Mouse (Mus musculus) cortical plate, adult 2 months (tissue): Measurements from ENCODE around the gene Atpaf2. TPM values are rescaled to one million over a fixed set of nuclear protein-coding genes. Genes with fewer than 3 reads are reported as not detected.

Source experiments
- H3K27ac ChIP-seq: fragments of 200-500 bp; 2 replicates; pipeline ENCODE4 v1.5.1; 2012; ENCODE audit warnings: low read length, control low read depth, inconsistent platforms; ENCODE audit not compliant: insufficient read depth
- H3K4me1 ChIP-seq: fragments of 200-500 bp; 2 replicates; pipeline ENCODE4 v1.6.1; 2011; ENCODE audit warnings: low read length; ENCODE audit not compliant: control insufficient read depth, insufficient read depth
- H3K4me3 ChIP-seq: fragments of 200-500 bp; 2 replicates; pipeline ENCODE4 v1.5.1; 2011; ENCODE audit warnings: mild to moderate bottlenecking, low read length, control low read depth; ENCODE audit not compliant: insufficient read depth
- CTCF ChIP-seq: fragments of 200-500 bp; IDR thresholded peaks from 2 replicates; pipeline ENCODE4 v1.5.1; 2011; ENCODE audit warnings: mild to moderate bottlenecking, control low read depth, low read length; ENCODE audit not compliant: insufficient read depth; ENCODE audit errors: extremely low read depth
- POLR2A ChIP-seq: fragments of 200-500 bp; IDR thresholded peaks from 2 replicates; pipeline ENCODE4 v1.6.1; 2011; ENCODE audit warnings: mild to moderate bottlenecking, low read length, control low read depth; ENCODE audit not compliant: insufficient read depth; ENCODE audit errors: extremely low read depth
- polyA plus RNA-seq: library from polyadenylated mRNA; depleted of rRNA; stranded (reverse); fragments of >200 nt; gene quantifications from 2 replicates; pipeline ENCODE4 v1.2.3, GENCODE M21; 2012

Gene Atpaf2
- polyA plus RNA-seq, 1 experiment = 29.8 TPM

GRCm38 (mm10) chr11:60370431-60370830 lies 47.8 kb downstream of the Atpaf2 start:
- TF ChIP-seq POLR2A (no peak), CTCF (no peak)
- Histone ChIP-seq H3K4me1 (no peaks in the 10 kb centered on the region), H3K27ac (no peak overlapping the region), H3K4me3 (no peak overlapping the region)

- Histone ChIP-seq H3K27ac (no peak overlapping the region), H3K4me1 (no peaks in the 10 kb centered on the region), H3K4me3 (no peak overlapping the region)
- TF ChIP-seq CTCF (no peak), POLR2A (no peak)
These were observed 48.8 kb downstream of the Atpaf2 start for GRCm38 (mm10) chr11:60369448-60369847.

- H3K4me3 ChIP-seq = no peak overlapping the region
- TF ChIP-seq CTCF = no peak
- TF ChIP-seq POLR2A = no peak
- no peak overlapping the region for H3K27ac ChIP-seq
- no peaks in the 10 kb centered on the region for H3K4me1 ChIP-seq
These were observed 49.3 kb downstream of the Atpaf2 start for GRCm38 (mm10) chr11:60368909-60369308.

- Histone ChIP-seq H3K4me3 (no peak overlapping the region), H3K27ac (no peak overlapping the region), H3K4me1 (no peaks in the 10 kb centered on the region)
- TF ChIP-seq POLR2A (no peak), CTCF (no peak)
These were observed 51.0 kb downstream of the Atpaf2 start for GRCm38 (mm10) chr11:60367256-60367655.

- no peak overlapping the region for H3K4me3 ChIP-seq
- H3K27ac ChIP-seq = no peak overlapping the region
- no peaks in the 10 kb centered on the region for H3K4me1 ChIP-seq
- TF ChIP-seq CTCF = no peak
- no peak for TF ChIP-seq POLR2A
These were observed 51.8 kb downstream of the Atpaf2 start for GRCm38 (mm10) chr11:60366239-60367019.

GRCm38 (mm10) chr11:60360631-60361201 lies 57.5 kb downstream of the Atpaf2 start:
- Histone ChIP-seq H3K27ac (peak overlapping the region; percentile 10; the same call in 1 of the 2 replicates), H3K4me3 (no peak overlapping the region), H3K4me1 (no peaks in the 10 kb centered on the region)
- TF ChIP-seq CTCF (no peak), POLR2A (no peak)

- TF ChIP-seq CTCF (no peak), POLR2A (no peak)
These were observed 58.3 kb downstream of the Atpaf2 start for GRCm38 (mm10) chr11:60359936-60360335.

GRCm38 (mm10) chr11:60359138-60359537 lies 59.1 kb downstream of the Atpaf2 start:
- TF ChIP-seq POLR2A (no peak), CTCF (no peak)
- Histone ChIP-seq H3K4me1 (no peaks in the 10 kb centered on the region), H3K4me3 (no peak overlapping the region), H3K27ac (no peak overlapping the region)

More at GRCm38 (mm10) chr11:60359936-60360335, 58.3 kb downstream of the Atpaf2 start:
- Histone ChIP-seq H3K4me1 (no peaks in the 10 kb centered on the region), H3K27ac (peak overlapping the region; percentile 78; the same call in 1 of the 2 replicates), H3K4me3 (no peak overlapping the region)

- TF ChIP-seq CTCF (no peak), POLR2A (no peak)
- no peaks in the 10 kb centered on the region for H3K4me1 ChIP-seq
- no peak overlapping the region for H3K4me3 ChIP-seq
- no peak overlapping the region for H3K27ac ChIP-seq
These were observed 59.7 kb downstream of the Atpaf2 start for GRCm38 (mm10) chr11:60358548-60358947.

GRCm38 (mm10) chr11:60357116-60357515 lies 61.1 kb downstream of the Atpaf2 start:
- no peak for TF ChIP-seq POLR2A
- no peak for TF ChIP-seq CTCF
- H3K4me1 ChIP-seq = no peaks in the 10 kb centered on the region
- no peak overlapping the region for H3K27ac ChIP-seq
- no peak overlapping the region for H3K4me3 ChIP-seq
